Mouse (Mus musculus): ENCODE results near the gene Slc4a2.

Slc4a2 gene

DNA sequence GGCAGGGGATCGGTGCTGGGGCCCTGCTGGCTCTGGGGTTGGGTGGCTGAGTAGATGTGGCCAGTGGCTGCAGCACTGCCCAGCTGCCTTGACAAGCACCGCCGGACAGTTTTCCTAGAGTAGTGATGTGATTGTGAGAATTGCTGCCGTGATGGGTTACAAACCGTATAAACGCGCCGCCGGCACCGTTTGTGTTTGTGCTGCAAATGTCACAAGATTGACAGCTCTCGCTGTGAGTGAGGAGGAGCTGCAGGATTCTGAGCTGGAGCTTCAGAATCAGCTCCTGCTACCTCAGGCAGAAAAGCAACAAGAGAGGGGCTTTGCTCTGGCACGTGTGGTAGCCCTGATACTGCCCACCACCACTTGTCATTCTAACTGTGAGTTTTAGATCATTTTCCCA is 43.1 kb downstream of the Slc4a2 start:
- no peak for DNase-seq (ENCODE audit: low read depth, low spot score)

DNA sequence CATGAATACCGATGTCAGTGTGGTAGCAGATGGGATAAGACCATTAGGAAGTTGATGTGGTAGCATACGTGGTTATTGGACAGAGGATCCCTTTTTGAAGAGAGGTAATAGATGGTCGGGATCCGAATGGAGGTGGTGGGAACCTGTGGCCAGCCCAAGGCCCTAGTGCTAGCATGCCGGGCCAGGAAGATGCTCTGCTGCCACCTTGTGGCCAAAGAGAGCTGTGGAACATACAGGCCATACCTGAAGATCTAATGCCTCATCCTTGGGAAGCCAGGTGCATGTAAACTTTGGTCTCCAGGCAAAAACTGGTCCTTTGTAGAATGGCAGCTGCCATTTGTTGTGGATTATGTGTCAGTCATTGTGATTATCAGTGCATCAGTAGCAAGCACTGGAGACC is 47.0 kb downstream of the Slc4a2 start:
- DNase-seq (ENCODE audit: low read depth, low spot score), result peak; percentile 69

DNA sequence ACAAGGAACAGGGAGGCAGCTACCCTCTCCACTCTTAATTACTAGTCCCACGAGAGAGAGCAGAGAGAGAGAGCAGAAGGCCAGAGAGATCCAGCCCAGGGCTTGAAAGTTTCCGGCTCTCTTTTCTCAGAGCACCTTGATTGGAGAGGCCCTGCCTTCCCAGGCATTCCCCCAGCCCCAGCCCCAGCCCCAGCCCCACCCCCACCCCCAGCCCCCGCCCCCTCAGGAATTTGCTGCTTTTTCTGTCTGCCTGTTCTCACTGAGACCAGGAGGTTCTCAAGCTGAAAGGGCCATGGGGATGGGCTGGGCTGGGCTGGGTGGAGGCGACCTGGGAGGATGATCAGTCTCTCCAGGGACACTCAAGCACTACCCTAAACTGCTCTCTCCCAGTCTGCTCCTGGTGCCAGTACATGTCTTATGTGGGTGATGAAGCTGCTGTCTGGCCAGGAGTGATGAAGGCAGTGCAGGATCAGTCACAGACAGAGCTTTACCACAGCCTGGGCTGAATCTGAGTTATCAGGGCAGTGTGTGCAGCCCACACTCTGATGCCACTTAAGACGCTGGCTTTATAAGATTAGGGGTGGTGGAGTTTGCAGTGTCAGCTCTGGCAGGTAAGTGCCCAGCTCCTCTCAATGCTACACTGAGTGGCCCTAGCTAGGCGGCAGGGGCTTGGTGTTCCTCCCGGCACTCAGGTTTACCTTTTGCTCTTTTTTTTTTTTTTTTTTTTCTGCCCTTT is 49.4 kb downstream of the Slc4a2 start:
- DNase-seq (ENCODE audit: low read depth, low spot score), result no peak

DNA sequence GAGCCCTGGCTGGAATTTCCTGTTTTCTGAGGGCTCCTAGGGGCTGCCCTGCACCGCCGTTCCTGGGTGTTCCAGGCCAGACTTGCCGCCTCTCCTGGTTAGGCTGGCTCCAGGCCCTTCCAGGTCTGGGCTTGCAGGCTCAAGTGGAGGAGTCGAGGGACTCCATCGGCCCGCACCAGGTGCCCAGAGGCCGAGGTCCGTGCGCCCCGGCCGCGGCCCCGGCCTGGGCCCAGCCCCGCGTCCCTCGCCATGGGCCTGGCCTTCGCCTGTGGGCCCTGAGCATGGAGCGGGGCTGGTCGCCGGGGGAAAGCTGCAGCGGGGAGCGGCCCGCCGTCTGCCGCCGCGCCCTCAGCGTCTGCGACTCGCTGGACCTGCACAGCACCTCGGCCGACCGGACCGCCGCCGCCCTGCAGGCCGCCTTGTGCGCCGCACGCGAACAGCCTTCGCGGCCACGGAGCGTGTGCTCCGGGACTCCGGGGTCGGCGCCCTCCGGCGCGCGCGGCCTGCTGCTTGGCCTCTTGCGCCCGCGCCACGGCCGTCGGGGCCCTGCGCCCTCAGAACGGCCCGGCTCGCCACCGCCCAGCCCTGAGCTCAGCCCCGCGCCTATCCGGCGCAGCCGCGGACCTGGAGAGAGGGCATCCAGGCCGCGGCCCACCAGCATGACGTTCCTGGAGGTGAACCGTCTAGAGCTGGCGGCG is 50.5 kb downstream of the Slc4a2 start:
- no peak for DNase-seq (ENCODE audit: low read depth, low spot score)

DNA sequence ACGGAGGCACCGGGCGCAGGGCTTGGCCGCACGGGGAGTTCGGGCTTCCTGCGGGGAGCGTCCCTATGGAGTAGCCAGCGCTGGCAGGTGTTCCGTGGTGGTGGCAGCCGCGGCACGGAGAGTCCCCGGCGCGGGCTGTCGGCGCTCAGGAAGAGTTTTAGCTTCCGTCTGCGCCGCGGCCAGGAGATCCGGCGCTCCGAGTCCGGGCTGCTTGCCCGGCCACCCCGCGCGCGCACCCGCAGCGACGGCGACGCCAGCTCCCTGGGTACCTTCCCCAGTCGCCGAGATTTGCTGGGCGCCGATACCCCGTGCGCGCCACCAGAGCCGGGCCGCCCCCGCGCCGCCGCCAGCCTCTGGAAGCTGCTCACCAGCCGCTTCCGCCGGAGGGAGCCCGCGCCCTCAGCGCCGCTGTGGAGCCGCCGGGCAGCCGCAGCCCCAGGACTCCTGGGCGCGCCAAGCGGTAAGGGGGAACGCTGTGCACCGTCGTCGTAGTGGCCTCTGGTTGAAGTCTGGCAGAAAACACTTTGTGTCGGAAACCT is 51.2 kb downstream of the Slc4a2 start:
- no peak for DNase-seq (ENCODE audit: low read depth, low spot score)

DNA sequence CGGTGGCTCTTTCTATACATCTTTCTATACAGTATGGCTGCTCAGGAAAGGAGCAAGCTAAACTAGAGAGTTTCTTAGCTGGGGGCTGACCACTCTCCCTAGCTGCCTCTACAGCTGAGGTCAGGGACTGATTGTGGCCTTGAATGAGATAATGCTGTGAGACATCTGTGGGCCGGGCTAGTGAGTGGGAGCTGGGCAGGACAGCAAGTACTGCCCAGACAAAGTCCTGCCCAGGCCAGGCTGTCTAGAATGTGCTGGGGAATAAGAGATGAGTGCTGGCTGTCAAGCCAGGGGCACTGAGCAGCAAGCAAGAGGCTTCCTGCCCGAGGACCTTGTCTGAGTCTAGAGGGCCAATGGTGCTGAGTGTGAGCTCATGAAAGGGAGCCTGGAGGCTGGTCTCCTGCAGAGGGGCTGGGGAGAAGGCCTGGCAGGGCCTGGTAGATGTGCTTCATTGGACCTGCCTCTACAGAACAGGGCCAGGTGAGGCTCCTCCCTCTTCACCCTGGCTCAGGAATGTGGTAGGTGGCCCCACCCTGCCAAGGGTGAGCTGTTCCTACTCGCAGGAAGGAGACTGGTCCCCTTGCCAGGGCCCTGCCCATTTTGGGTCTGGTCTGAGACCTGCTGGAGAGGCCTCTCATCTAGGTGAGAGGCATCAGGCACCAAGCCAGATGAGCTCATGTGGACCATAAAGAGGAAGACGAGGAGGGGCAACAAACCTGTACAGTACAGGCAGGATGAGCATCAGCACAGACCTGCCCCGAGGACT is 52.0 kb downstream of the Slc4a2 start:
- no peak for DNase-seq (ENCODE audit: low read depth, low spot score)

DNA sequence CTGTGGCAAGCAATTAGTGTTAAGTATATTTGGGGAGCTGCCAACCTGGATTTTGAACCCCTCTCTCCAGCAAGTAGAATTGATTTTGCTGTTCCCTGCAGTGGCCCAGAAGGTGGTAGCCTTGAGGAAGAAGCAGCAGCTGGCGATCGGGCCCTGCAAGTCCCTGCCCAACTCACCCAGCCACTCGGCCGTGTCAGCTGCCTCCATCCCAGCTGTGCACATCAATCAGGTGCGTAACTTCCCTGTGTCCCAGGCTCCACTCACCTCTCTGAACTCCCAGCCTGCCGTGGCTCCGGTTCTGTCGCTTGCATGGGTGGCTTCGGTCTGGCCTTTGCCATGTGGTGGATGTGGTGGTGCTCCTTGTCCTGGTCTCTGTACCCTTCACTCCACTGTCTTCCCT is 54.3 kb downstream of the Slc4a2 start:
- DNase-seq (ENCODE audit: low read depth, low spot score), result no peak

DNA sequence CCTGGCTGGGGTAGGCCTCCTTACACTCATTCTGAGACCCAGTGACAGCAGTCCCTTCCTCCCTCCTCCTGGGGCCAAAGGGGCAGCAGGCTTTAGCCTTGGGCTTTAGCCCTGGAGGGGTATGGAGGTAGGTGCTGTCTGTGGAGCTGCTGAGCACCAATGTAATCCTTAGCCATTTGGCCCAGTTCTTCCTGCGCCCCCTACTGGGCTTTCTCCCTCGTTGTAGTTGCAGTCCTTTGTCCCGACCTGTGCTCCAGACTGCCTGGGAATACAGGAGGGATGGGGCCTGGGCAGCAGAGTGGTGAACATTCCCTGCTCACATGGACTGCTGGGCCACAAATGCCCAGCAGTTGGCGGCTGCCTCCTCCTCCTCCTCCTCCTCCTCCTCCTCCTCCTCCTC is 58.0 kb downstream of the Slc4a2 start:
- DNase-seq (ENCODE audit: low read depth, low spot score), result peak; percentile 27

DNA sequence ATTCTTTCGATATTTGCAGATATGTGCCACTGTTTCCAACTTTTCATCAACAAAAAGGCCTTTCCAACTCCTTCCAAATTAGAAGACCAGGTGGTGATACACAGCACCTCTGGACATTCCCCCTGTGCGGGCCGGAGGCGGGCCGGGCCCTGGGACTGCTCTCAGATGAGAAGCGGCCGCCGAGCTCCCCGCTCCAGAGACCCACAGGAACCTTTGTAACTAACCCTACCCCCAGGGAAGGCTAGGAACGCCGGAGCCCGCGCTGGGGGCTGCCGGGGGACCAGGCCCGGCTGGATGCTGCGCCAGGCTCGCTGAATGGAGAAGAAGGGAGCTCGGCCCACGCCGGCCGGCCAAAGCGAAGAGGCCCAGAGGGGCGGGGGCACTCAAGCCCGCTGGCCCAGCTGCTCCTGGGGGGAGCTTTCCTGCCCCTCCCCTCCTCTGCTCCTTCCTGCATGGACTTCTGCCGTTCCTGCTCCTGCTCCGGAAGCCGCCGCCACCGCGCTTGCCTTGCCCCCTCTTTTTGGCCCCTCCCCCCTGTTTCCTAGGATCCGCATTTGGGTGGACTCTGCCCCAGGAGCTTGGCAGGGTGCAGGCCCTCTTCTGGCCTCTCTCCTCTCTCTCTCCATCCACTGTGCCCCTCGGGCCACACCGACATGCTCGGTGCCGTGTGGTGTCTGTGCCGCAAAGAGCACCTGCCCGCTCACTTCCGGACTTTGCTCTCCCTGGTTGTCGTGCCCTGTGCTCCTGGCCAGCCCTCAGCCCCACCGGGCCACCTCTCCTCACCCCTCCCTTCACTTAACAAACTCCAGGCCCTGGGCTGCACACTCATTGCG is 58.8 kb downstream of the Slc4a2 start:
- no peak for DNase-seq (ENCODE audit: low read depth, low spot score)

DNA sequence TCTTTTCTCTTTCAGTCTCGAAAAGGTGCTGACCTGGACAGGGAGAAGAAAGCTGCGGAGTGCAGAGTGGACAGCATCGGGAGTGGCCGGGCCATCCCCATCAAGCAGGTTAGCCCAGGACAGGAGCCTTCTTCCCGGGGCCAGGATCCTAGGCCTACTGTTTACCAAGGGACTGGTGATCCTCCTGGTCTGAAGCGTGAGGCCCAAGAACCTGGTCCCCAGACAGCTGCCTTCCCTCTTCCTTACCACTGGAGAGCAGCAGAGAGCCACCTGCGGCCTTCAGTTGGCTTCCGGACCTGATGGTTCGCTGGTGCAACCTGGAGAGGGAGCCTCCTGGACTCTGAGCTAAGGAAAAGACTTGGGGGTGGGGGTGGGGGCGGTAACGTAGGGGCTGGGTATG is 59.7 kb downstream of the Slc4a2 start:
- no peak for DNase-seq (ENCODE audit: low read depth, low spot score)

DNA sequence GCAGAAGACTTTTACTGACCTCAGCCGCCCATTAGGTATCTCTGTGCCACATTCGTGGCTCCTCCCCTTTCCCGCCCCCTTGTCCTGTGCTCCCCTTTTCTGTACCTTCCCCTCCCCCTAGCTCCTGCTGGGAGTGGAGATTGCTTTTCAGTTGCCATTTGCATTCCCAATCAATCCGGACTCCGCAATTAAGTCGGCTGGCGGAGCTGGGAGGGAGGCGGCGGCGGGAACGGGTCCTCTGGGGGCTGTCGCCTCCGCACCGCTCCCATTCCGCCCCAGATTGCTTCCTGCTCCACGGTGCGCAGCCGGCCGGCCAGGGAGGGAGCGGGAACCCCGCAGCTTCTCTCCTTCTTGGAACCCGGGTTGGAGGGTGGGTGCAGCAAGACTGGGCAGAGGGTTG is 61.3 kb downstream of the Slc4a2 start:
- no peak for DNase-seq (ENCODE audit: low read depth, low spot score)

DNA sequence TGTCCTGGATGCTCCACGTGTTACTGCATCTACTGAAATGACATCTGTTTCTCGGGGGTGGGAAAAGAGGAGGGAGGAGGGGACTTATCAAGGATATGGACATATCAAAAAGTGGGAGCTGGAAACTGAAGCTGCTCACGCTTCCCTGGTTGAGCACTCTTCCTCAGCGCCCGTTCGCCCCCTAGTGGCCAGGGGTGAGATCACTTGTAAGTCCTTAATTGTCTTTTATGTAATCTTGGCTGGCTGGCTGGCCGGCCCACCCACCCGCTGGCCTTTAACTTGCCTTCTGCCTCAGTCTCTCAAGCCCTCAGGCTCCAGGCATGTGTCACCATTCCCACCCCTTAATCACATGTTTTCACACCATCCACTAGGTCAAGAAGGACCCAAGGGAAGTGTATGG is 62.5 kb downstream of the Slc4a2 start:
- DNase-seq (ENCODE audit: low read depth, low spot score), result peak; percentile 63

DNA sequence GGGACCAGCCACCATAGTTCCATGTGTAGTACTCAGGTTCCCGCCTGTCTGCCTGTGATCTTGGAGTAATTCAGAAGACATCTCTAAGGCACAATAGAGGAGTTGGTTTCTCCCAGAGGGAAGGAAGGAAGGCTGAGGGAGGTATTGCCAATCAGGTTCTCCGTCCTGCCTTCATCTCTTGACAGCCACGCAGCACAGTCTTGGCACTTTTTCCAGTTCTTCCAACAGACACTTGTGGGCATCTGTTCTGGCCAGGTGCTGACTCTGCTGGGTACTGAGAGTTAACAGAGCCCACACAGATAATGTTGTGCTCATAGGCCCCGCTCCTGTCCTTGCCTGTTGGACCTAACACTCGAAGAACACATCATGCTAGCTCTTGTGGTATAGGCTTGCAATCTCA is 63.1 kb downstream of the Slc4a2 start:
- no peak for DNase-seq (ENCODE audit: low read depth, low spot score)

DNA sequence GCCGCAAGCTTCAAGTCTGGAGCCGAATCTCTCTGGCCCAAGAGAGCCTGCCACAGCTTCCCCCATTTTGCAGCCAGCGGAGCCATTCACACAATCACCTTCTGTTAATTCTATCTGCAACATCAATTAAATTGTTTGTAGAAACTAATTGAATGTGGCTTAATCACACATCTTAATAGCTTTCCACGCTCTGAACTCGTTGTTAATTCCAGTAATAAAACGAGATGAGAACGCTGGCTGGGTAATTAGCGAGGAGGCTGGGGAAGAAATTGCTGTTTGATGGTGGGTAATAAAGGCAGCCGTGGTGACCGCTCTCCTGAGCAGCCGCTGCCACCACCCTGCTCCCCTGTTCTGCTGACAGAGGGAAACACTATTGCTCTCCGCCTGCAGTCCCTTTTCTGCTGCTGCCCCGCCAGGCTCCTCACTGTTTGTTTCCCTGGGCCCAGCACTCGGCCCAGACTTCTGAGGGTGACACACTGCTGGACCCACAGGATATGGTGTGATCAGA is 66.8 kb downstream of the Slc4a2 start:
- no peak for DNase-seq (ENCODE audit: low read depth, low spot score)
